Mouse (Mus musculus) layer of hippocampus, adult 9-10 months (tissue): ENCODE data around the gene 1700023F06Rik.

Experiments used
- DNase-seq: peaks from one replicate; pipeline ENCODE4 v3.0.0; 2022; ENCODE audit warnings: low spot score

1700023F06Rik gene

GRCm38 (mm10) chr11:103181349-103181748 is 27.0 kb downstream of the 1700023F06Rik start:
- no peak for DNase-seq

DNA sequence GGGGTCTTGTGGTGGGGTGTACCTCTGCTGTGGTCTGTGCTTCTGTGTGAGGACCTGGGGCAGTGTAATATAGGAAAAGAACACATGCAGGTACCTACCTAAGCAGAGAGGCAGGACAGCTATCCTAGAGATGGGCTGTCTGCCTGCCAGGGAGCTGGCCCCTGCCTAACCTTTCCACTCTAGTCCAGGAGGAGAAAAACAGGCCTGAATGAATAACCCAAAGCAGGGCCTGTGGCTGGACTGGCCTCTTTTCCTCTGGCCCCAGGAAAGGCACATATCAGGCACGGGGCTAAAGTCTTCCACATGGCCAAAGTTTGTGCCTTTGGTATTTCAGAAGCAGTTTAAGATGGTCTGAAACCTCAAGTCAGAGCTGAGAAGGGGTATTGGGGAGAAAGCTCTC is 27.9 kb downstream of the 1700023F06Rik start:
- DNase-seq: no peak

DNA sequence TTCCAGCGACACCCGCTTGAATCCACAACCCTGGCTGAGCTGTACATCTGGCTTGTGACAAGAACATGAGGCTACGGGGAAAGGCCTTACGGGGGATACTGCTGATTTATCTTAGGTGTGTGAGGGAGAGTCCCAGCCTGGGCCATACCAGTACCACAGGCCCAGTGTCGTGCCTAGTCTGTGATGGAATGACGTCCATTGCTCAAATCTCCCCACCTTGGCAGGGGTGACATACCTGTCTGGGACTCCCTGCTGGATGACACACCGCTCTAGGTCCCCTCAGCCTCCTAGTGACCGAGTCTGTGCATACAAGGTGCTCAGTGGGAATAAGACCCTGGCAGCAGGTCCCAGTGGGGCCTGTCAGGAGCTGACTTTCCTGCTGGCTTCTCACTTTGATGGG is 29.6 kb downstream of the 1700023F06Rik start:
- no peak for DNase-seq

- no peak for DNase-seq
Measured at GRCm38 (mm10) chr11:103177815-103178485, 30.4 kb downstream of the 1700023F06Rik start.

DNA sequence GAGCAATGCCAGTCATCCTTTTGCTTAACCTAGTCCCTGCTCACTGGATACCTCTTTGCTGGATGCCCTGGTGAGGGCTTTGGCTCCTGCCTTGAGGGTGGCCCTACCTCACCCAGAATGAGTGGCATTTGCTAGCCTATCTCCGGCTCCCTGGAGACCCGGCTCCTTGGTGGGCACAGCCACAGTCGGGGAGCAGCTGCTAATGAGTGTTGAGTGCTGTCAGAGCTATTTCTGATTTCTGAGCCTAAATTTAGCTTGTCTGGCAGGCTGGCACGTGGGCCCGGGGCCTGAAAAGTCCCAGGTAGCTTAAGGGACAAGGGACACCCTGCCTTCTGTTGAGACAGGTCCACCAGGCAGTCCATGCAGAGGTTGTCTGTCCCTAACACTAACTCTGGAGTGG is 31.1 kb downstream of the 1700023F06Rik start:
- DNase-seq: no peak

DNA sequence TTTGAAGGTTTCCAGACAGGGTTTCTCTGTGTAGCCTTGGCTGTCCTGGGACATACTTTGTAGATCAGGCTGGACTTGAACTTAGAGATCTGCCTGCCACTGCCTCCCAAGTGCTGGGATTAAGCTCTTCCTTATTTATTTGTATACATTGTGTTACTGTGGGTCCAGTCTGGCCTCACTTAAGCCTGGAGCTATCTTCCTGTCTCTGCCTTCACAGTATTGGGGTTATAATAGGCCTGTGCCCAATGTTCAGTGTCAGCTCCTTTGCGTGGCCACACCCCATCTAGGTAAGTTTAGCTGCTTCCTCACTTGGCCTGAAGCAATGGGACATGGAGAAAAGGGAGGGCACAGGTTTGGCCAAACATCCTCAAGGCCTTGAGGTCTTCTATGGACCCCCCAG is 31.8 kb downstream of the 1700023F06Rik start:
- DNase-seq: no peak

DNA sequence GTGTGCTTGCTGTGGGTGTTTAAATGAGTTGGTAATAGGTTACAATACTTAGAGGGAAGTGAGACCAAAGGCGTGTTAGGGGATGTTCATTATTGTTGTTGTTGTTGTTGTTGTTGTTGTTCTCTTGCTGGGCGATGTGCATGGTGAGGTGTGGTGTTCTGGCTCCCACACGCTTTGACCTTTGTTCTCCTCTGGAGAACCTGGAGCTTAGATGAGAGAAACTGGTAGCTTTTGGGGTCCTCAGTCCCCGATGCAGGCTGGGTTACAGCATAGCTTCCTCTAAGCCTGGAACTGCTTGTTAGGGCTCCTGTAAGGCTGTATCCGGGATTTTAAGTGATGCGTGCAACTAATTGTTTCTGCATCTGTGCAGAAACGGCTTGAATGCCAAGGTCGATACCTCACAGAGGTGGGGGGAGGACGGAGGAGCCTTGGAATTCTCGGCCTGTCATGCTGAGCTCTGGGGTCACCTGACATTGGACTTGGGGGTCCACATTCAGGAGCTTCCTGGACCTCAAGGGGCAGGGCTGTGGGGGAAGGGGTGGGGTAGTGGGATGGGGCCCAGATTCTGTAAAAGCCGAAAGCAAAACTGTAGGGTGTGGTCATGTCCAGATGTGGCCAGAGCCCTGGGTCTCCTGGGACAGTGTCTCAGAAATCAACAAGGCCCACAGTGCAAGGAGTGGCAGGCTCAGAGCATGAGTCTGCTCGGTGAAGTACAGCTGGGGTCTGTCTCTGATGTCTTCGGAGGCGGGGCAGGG is 32.5 kb downstream of the 1700023F06Rik start:
- no peak for DNase-seq

- DNase-seq: no peak
Measured at GRCm38 (mm10) chr11:103174891-103175391, 33.4 kb downstream of the 1700023F06Rik start.

DNA sequence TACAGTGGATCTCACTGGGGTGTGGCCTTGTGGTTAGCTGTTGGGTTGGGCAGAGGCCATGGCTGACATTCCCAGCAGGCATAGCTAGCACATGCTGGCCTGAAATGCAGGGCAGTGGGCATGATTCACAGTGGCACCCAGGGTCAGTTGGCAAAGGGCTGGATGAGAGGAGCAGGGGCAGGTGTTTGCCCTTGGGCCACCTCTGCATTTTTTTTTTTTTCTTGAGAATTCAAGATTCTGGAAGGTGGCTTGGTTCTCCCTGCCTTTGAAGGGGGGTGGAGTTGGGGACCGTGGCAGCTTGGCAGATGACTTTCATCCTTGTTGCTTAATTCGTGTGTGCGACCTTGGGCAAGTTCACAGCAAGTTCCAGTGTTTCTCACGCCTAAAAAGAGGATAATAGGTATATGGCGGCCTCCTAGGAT is 33.9 kb downstream of the 1700023F06Rik start:
- no peak for DNase-seq

DNA sequence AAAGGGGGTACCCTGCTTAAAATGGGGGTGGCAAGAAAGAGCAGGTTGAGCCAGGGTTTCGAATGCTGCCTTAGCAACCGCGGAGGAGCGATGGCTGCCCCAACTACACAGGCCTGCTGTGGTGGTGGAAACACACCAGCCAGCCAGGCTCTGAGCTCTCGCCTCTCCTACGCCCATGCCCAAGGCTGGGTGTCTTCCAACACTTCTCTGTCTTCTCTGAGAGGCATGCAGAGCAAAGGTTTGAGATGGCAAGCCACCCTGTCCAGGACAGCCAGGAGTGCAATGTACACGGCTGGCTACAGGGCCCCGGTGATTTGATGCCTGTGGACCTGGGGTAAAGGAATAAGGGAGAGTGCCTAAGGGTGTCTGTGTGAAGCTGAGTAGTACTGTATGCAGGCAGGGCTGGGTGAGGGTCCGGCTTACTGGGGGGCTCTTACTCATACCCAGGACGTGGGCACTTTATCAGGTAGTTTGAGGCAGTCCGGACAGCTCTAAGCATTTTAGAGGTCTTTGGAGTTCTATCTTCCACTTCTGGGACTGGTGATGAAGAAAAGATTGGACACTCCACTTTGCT is 34.5 kb downstream of the 1700023F06Rik start:
- no peak for DNase-seq

- DNase-seq: no peak
Measured at GRCm38 (mm10) chr11:103173041-103173770, 35.2 kb downstream of the 1700023F06Rik start.

- no peak for DNase-seq
Measured at GRCm38 (mm10) chr11:103172392-103173040, 35.8 kb downstream of the 1700023F06Rik start.

DNA sequence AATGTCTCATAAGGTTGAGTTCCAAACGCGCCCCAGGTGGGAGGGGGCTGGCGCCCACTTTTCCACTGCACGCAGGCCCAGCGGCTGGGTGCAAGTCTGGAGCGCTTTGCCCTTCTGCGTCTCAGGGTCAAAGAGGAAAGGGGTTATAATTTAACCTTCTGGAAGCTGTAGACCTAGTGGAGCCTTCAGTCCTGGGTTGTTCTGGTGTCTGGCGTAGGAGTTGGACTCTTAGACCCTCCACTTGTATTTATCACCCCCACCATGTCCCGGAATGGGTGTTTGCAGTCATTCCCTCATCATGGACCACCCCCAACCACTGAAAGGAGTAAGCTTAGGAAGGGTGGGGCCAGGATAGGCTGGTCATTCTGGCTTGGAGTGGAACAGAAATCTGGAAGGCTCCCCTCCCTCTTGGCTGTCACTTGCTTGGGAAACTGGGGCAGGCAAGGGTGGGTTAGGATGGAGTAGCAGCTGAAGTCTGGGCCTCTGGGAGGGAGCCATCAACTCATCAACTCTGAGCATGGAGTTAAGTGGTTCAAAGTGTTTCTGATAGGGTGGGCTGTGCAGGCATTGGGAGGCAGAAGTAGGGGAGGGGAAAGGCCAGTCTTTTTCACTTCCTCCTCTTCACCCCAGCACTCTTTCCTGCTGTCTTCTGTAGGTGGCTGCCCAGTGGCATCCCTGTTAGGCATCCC is 36.5 kb downstream of the 1700023F06Rik start:
- no peak for DNase-seq

DNA sequence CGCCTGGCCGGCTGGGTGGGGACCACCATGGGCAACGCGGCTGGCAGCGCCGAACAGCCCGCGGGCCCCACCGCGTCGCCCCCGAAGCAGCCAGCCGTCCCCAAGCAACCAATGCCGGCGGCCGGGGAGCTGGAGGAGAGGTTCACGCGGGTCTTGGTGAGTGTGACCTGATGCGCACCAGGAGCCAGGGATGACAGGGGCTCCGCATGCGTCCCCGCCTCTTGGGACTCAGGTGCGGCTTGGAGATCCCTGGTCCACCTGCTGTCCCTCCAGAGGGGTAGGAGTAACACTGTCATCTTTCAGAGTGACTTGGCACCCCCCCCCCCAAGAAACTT is 37.1 kb downstream of the 1700023F06Rik start:
- no peak for DNase-seq

DNA sequence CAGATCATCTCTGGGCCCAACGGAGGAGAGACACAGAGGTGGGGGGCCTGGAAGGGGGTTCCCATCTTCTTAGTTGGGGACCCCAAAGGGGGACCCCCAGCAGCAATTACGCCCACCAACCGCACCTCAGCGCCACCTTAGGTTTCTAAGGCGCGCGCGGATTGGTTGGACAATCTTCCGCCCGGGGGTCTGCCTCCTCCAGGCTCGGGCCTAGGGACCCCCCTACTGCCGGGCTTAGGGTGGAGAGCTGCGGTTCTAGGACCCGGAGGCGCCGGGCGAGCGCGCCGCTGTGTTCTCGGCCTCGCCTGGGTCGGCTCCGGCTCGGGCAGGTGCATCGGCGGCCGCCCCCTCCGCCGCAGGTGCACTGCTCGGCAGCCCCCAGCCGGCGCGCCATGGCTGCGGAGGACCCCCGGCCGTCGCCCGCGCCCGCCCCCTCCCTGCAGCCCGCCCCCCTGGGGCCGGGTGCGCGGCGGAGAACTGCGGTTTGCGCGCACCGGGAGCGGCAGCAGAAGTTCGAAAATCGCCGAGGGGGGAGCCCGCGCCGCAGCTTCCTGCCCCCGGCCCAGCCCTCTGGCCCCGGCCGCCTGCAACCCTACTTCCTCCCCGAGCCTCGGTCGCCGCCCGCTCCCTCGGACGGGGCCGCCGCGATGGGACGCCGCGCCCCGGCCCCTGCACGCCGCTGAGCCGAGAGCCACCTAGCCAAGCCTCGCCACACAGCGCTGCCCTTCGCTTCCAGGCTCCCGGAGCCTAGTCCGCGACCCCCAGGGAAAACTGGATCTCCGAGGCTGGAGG is 37.7 kb downstream of the 1700023F06Rik start, which contains the start of gene Fmnl1:
TSS of gene Fmnl1 (plus strand) at position 614 of the 792 bp plus-strand sequence.
- DNase-seq: no peak

- DNase-seq: no peak
Measured at GRCm38 (mm10) chr11:103170111-103170493, 38.3 kb downstream of the 1700023F06Rik start.

- no peak for DNase-seq
Measured at GRCm38 (mm10) chr11:103169664-103170063, 38.7 kb downstream of the 1700023F06Rik start.

GRCm38 (mm10) chr11:103168690-103169390 is 39.5 kb downstream of the 1700023F06Rik start:
- DNase-seq: peak; percentile 92

GRCm38 (mm10) chr11:103164391-103164790 is 44.0 kb downstream of the 1700023F06Rik start:
- DNase-seq: no peak

- DNase-seq: no peak
Measured at GRCm38 (mm10) chr11:103162132-103162531, 46.2 kb downstream of the 1700023F06Rik start.
